Mouse (Mus musculus): ENCODE results near the gene Myl7. TPM values are rescaled to one million over a fixed set of nuclear protein-coding genes. Genes with fewer than 3 reads are reported as not detected.
A peak's percentile ranks its signal among the peaks of the same experiment; 100 is the strongest.
"Not testable (repeated sequence)": the region's sequence is repeated elsewhere in the genome, so short reads cannot be mapped to it uniquely, and the experiment has no call there.

Gene Myl7
- total RNA-seq, 2 experiments from 2014 or later, result not detected

DNA sequence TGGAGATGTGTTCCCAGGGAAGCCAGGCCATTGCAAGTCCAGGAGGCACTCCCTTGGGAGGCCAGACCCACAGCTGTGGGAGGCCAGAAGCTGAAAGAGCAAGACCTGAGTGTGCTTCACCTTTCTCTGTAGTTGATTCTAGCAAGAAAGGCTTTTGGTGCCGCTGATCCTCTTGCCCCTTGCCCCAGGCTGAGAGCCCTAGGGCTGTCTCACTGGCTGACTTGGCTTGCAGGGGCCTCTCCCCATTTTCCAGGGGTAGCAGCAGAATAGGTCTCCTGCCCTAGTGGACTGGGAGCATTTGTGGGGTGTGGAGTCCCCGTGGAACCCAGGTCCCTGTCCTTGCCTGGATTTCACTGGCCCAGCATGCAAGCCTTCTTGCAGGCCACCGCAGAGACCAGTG is 2.7 kb upstream of the Myl7 start:
- H3K27ac ChIP-seq, result peak overlapping the region; percentile 62; the same call in 1 of the 2 replicates
- TF ChIP-seq CTCF (conservative IDR thresholded peaks at IDR 0.05), result no peak
- no peak for DNase-seq (ENCODE audit: low spot score in 2 of 2)
- peak overlapping the region; percentile 43; the same call in 1 of the 2 replicates for H3K4me3 ChIP-seq

GRCm38 (mm10) chr11:5899286-5899685 is 704 bp upstream of the Myl7 start:
- no peak for DNase-seq (ENCODE audit: low spot score in 2 of 2)
- no peak for TF ChIP-seq CTCF (conservative IDR thresholded peaks at IDR 0.05)
- Histone ChIP-seq H3K4me3 (no peak overlapping the region), H3K27ac (no peak overlapping the region)

GRCm38 (mm10) chr11:5897839-5898238 is 743 bp downstream of the Myl7 start:
- Histone ChIP-seq H3K4me3 (no peak overlapping the region), H3K27ac (no peak overlapping the region)
- TF ChIP-seq CTCF (conservative IDR thresholded peaks at IDR 0.05), result no peak
- no peak for DNase-seq (ENCODE audit: low spot score in 2 of 2)

- H3K4me3 ChIP-seq, result no peak overlapping the region
- no peak for TF ChIP-seq CTCF (conservative IDR thresholded peaks at IDR 0.05)
- DNase-seq (ENCODE audit: low spot score in 2 of 2), result no peak
- no peak overlapping the region for H3K27ac ChIP-seq
Observed at GRCm38 (mm10) chr11:5897230-5897629, 1.4 kb downstream of the Myl7 start.

- TF ChIP-seq CTCF (conservative IDR thresholded peaks at IDR 0.05), result no peak
- H3K27ac ChIP-seq, result no peak overlapping the region
- no peak overlapping the region for H3K4me3 ChIP-seq
- no peak for DNase-seq (ENCODE audit: low spot score in 2 of 2)
Observed at GRCm38 (mm10) chr11:5893807-5894206, 4.8 kb downstream of the Myl7 start.

- Histone ChIP-seq H3K4me3 (no peak overlapping the region), H3K27ac (no peak overlapping the region)
- DNase-seq (ENCODE audit: low spot score in 2 of 2), result peak in 1 of 2 experiments; percentile 32
- no peak for TF ChIP-seq CTCF (conservative IDR thresholded peaks at IDR 0.05)
Observed at GRCm38 (mm10) chr11:5892810-5893368, 5.7 kb downstream of the Myl7 start.

DNA sequence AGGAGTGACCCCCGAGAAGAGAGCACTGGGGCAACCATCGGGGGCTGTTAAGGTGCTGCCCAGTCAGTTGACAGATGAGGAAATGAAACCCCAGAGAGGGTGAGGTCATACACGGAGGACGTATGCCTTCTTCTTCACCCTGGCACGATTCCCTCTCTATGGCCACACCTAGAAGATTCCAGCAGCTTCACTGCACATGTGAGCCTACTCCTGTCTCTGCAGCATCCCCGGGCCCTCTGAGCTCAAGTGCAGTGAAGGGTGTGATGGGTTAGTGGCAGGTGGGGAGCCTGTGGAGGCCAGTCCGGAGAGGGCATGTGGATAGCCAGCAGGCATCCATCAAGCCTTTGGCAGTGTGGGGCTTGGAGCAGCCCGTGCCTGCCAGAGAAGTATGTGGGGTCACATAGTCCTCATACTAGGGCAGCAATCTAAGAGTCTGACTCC is 6.4 kb downstream of the Myl7 start:
- TF ChIP-seq CTCF (conservative IDR thresholded peaks at IDR 0.05), result no peak
- H3K4me3 ChIP-seq, result no peak overlapping the region
- no peak for DNase-seq (ENCODE audit: low spot score in 2 of 2)
- no peak overlapping the region for H3K27ac ChIP-seq

- H3K4me3 ChIP-seq; DNase-seq (ENCODE audit: low spot score in 2 of 2); H3K27ac ChIP-seq: not testable (repeated sequence)
Observed at GRCm38 (mm10) chr11:5888563-5888962, 10.0 kb downstream of the Myl7 start.

DNA sequence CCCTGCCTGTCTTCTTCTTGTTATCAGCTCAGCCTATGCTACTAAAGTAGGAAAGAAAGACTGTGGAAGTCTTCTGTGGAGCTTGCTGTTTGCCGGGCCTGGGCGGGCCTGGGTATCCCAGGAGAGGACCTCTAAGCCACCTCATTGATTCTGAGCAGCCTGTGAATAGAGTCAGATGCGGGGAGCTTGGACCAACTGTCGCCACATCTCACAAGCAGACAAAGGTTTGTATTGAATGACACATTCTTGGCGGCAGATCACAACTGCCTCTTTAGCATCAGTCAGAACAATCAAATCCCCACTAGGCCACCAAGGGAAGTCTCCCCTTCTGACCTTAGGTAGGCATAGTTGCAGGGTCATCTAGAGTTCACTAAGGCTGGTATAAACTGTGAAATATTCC is 11.3 kb downstream of the Myl7 start:
- TF ChIP-seq CTCF (conservative IDR thresholded peaks at IDR 0.05), result no peak
- H3K4me3 ChIP-seq, result no peak overlapping the region
- DNase-seq (ENCODE audit: low spot score in 2 of 2), result no peak
- peak overlapping the region; percentile 11; the same call in 1 of the 2 replicates for H3K27ac ChIP-seq

- DNase-seq (ENCODE audit: low spot score in 2 of 2), result peak; percentile 49 to 73
- H3K27ac ChIP-seq, result no peak overlapping the region
- TF ChIP-seq CTCF (conservative IDR thresholded peaks at IDR 0.05), result peak; percentile 97; the same call in 1 of the 2 replicates
- H3K4me3 ChIP-seq, result no peak overlapping the region
Observed at GRCm38 (mm10) chr11:5886187-5886586, 12.4 kb downstream of the Myl7 start.

DNA sequence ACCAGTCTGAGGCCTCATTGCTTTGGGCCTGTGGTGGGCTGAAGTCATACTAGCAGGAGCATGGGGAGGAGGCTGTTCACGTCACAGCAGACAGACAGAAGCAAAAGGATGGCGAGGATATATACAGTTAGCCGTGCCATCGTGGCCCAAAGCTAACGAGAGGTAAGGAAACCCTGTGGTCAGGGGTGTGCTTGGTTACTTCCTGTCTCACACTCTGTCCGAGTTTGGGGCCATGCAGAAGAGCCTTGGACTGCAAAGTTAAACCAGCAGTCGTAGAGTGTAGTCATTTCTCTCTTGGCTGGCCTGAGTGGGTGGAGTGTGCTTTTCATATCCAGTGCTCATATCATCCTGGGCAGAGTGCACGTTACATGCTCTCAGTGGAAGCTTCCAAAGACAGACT is 16.1 kb downstream of the Myl7 start:
- no peak for TF ChIP-seq CTCF (conservative IDR thresholded peaks at IDR 0.05)
- H3K27ac ChIP-seq, result no peak overlapping the region
- H3K4me3 ChIP-seq, result no peak overlapping the region
- DNase-seq (ENCODE audit: low spot score in 2 of 2), result no peak

DNA sequence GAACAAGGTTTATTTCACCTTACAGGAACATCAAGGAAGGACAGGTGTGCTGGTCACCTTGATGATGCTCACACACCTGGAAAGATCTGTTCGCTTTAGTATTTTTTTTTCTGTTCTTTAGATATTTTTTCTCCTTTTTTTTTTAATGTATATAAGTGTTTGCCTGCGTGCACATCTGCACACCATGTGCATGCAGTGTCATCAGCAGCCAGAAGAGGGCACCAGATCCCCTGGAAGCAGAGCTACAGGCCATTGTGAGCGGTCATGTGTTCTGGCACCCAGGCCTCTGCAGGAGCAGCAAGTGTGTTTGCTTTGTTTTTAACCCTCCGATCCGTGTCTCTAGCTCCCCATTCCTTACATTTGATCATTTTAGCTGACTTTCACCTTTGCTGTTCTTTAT is 18.7 kb downstream of the Myl7 start:
- DNase-seq (ENCODE audit: low spot score in 2 of 2), result peak; percentile 43 to 67
- no peak overlapping the region for H3K27ac ChIP-seq
- H3K4me3 ChIP-seq, result no peak overlapping the region
- TF ChIP-seq CTCF (conservative IDR thresholded peaks at IDR 0.05), result peak; percentile 94

GRCm38 (mm10) chr11:5878661-5879060 is 19.9 kb downstream of the Myl7 start:
- H3K4me3 ChIP-seq, result peak overlapping the region; percentile 80
- DNase-seq (ENCODE audit: low spot score in 2 of 2), result no peak
- peak overlapping the region; percentile 92 for H3K27ac ChIP-seq
- no peak for TF ChIP-seq CTCF (conservative IDR thresholded peaks at IDR 0.05)

- peak within 1 kb of the TSS; percentile 92 for H3K27ac ChIP-seq
- no peak for TF ChIP-seq CTCF (conservative IDR thresholded peaks at IDR 0.05)
- peak; percentile 97 to 98 for DNase-seq (ENCODE audit: low spot score in 2 of 2)
- H3K4me3 ChIP-seq, result peak within 1 kb of the TSS; percentile 80
Observed at GRCm38 (mm10) chr11:5877921-5878526, 20.6 kb downstream of the Myl7 start, which contains the start of gene Pold2. Gene Pold2, minus strand, starts transcription at chr11:5878292.

All from layer of hippocampus, adult 2 months (tissue).